Mouse (Mus musculus) cerebellum, adult 18-20 months (tissue): Measurements from ENCODE around the gene Rtn4ip1.
"Not testable (repeated sequence)": the region's sequence is repeated elsewhere in the genome, so short reads cannot be mapped to it uniquely, and the experiment has no call there.

Source experiments
- DNase-seq, 2 experiments: peaks; one replicate each; pipeline ENCODE4 v3.0.0; 2021

The Rtn4ip1 gene

GRCm38 (mm10) chr10:43939136-43939662 lies 37.6 kb downstream of the Rtn4ip1 start:
- DNase-seq = no peak

- no peak for DNase-seq
Observed at GRCm38 (mm10) chr10:43943736-43944135, 42.1 kb downstream of the Rtn4ip1 start.

- no peak for DNase-seq
Observed at GRCm38 (mm10) chr10:43945435-43945834, 43.8 kb downstream of the Rtn4ip1 start.

DNA sequence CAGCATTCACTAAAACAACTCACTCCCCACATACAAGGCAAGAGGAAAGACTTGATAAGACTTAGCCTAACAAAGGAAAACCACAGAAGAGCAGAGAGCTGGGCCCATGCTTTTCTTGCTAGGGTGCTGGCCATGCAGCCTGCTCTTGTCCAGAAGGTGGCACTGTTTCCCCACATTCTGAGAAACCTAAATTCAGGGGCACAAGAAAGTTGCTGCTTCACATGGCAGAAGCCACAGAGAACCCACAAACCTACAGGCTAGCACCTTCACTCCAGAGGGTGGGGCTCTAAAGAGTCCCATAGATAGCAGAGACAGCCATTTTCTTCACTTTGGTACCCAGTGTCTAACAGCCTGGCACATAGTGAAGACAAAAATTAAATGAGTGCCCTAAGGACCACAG lies 52.3 kb downstream of the Rtn4ip1 start:
- DNase-seq = peak; percentile 32 to 42

GRCm38 (mm10) chr10:43964943-43965342 lies 63.3 kb downstream of the Rtn4ip1 start:
- DNase-seq = no peak

GRCm38 (mm10) chr10:43973244-43973643 lies 71.6 kb downstream of the Rtn4ip1 start:
- no peak for DNase-seq

- no peak for DNase-seq
Observed at GRCm38 (mm10) chr10:43977353-43977752, 75.7 kb downstream of the Rtn4ip1 start.

- no peak for DNase-seq
Observed at GRCm38 (mm10) chr10:43980080-43980479, 78.5 kb downstream of the Rtn4ip1 start.

DNA sequence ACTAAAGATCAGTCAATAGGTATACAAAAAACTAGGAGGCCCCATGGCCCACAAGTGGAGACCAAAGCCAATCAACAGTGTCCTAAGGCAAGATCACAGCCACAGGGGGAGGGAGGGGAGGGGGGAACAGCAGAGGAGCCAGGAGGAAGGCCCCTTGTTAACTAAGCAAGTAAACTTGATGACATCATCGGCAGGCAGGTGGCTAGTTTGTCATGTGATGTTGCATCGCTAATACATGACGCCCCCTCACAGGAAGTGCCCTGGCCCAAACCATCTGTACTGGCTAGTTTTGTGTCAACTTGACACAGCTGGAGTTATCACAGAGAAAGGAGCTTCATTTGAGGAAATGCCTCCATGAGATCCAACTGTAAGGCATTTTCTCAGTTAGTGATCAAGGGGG lies 79.1 kb downstream of the Rtn4ip1 start:
- not testable (repeated sequence) for DNase-seq

DNA sequence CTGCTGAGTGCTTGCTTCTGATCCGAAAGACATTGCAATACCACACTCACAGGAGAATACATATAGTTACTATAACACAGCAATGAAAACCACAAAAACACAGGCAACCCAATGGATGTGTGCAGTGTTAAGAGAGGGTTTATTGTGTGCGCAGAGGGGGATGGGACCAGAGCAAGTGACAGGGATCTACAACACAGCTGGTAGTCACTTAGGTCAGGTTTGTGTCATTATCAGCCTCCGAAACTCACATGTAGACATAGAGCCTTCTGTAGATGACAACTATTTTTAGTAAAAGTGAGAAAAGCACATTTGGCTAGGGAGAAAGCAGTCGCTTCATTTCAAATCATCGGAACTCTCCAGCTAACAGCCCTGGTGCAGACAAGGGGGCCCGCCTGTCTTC lies 80.9 kb downstream of the Rtn4ip1 start:
- no peak for DNase-seq

DNA sequence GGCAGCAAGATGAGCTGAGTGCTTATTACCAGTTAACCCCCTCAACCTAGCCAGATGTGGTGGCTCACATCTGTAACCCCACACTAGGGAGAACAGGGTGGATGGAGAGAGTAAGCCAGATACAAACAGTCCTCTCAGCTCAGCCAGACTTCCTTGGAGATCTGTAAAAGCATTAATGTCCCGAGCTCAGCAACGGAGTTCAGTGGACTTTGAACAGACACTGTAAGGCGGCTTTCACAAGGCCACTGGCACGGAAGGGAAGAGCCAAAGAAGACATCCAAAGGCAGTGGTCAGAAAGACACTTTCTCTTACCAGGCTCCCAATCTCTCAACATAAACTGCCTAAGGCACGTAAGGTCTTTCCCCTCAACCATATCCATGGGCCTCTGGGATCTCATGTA lies 81.6 kb downstream of the Rtn4ip1 start:
- DNase-seq = no peak

- DNase-seq = no peak
Observed at GRCm38 (mm10) chr10:43983866-43984265, 82.3 kb downstream of the Rtn4ip1 start.

- no peak for DNase-seq
Observed at GRCm38 (mm10) chr10:43991268-43991667, 89.7 kb downstream of the Rtn4ip1 start.

DNA sequence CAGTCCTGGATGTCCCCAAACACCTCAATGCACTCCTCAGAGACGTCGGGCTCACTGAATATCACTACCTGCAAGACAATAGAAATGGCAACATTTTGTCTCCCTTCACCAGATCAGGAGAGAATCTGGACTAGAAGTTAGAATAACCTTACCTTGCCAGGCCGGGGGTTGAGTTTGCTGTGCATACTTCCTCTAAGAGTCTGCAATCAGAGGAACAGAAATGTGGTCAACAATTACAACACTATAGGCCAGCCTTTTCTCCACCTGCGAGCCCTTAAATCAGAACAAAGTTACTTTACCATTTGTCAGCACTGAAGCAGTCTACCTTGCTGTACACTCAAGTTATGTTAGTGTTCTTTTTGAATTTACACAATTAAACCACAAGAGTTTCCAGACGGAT lies 90.9 kb downstream of the Rtn4ip1 start:
- DNase-seq = no peak

- DNase-seq = no peak
Observed at GRCm38 (mm10) chr10:43993198-43993597, 91.6 kb downstream of the Rtn4ip1 start.

GRCm38 (mm10) chr10:43995858-43996650 lies 94.4 kb downstream of the Rtn4ip1 start:
- no peak for DNase-seq

DNA sequence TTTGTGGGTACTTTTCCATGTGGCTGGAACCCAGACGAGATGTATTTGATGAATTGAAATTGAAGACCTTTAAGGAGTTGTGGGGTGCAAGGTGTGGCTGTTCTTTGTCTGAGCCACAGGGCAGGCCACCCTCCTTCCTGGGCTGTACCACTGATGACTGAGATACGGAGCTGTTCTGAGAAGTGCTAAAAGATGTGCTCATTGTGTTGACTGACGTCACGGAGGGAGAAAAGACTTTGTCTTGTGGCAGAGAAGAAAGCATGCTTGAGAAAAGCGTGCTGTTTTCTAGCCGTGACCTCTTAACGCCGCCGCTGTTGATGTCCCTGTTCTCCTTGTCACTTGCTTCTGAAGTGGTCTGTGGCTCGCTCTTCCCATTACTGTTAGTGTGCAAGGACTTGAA lies 95.7 kb downstream of the Rtn4ip1 start:
- no peak for DNase-seq

GRCm38 (mm10) chr10:43998023-43998422 lies 96.4 kb downstream of the Rtn4ip1 start:
- no peak for DNase-seq

- DNase-seq = no peak
Observed at GRCm38 (mm10) chr10:43998503-43999082, 97.0 kb downstream of the Rtn4ip1 start.

- DNase-seq = no peak
Observed at GRCm38 (mm10) chr10:44000156-44000865, 98.7 kb downstream of the Rtn4ip1 start.

- DNase-seq = no peak
Observed at GRCm38 (mm10) chr10:44002004-44002940, 100.7 kb downstream of the Rtn4ip1 start.

DNA sequence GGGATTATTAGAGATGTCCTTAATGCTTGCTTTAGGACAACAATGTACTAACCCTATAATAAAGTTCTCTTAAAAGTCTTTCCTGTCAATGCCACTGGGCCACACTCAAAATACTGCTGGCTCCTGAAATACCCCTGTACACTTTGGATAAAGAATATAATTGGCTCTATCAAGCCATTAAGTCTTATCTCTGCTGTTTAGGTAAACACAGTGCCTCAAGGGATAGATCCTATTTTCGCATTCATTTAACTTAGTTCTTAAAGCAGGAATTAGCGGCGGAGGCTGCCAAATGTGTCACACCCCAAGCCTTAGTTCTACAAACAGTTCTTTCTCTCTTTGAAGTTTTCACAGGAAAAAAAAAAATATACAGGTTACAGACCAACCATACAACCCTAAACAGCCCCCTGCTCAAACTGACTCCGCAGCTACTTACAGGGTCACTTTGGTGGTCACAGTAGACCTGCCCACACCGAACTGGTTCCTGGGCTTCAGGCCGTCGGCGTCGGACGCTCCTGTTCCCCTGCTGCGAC lies 101.5 kb downstream of the Rtn4ip1 start:
- DNase-seq = no peak
